Mouse (Mus musculus) lung, postnatal 0 days (tissue): Measurements from ENCODE around the gene Cebpa. TPM values are rescaled to one million over a fixed set of nuclear protein-coding genes. Genes with fewer than 3 reads are reported as not detected.

Experiments
- ATAC-seq: fragments of 200-750 bp; cut with Nextera tagmentation; 2 replicates; pipeline ENCODE4 v1.8.0; 2017; ENCODE audit warnings: moderate library complexity
- DNase-seq: peaks from one replicate; pipeline ENCODE4 v3.0.0-alpha.2; 2016; ENCODE audit warnings: low spot score
- H3K27ac ChIP-seq: fragments of 300-500 bp; sonication (generic); 2 replicates; pipeline ENCODE4 v1.5.1; 2014; ENCODE audit warnings: antibody characterized with exemption, mild to moderate bottlenecking, low read length, mixed read lengths
- H3K27me3 ChIP-seq: fragments of 300-500 bp; sonication (generic); replicated peaks from 2 replicates; pipeline ENCODE4 v1.6.1; 2014; ENCODE audit warnings: low read length, mixed read lengths; ENCODE audit not compliant: insufficient read depth
- H3K36me3 ChIP-seq: fragments of 300-500 bp; sonication (generic); 2 replicates; pipeline ENCODE4 v1.6.1; 2014; ENCODE audit warnings: low read length, mixed read lengths; ENCODE audit not compliant: insufficient read depth
- H3K4me1 ChIP-seq: fragments of 300-500 bp; sonication (generic); 2 replicates; pipeline ENCODE4 v1.6.1; 2014; ENCODE audit warnings: antibody characterized with exemption, low read depth, low read length, mixed read lengths; ENCODE audit not compliant: insufficient read depth
- H3K4me2 ChIP-seq: fragments of 300-500 bp; sonication (generic); replicated peaks from 2 replicates; pipeline ENCODE4 v1.6.1; 2014; ENCODE audit warnings: low read depth, mild to moderate bottlenecking, low read length, moderate library complexity, mixed read lengths
- H3K4me3 ChIP-seq: fragments of 300-500 bp; sonication (generic); 2 replicates; pipeline ENCODE4 v1.5.1; 2014; ENCODE audit warnings: low read depth, low read length
- H3K9ac ChIP-seq: fragments of 300-500 bp; sonication (generic); replicated peaks from 2 replicates; pipeline ENCODE4 v1.6.1; 2014; ENCODE audit warnings: low read depth, mild to moderate bottlenecking
- H3K9me3 ChIP-seq: fragments of 300-500 bp; sonication (generic); 2 replicates; pipeline ENCODE4 v1.6.1; 2016; ENCODE audit warnings: low read length, mixed read lengths
- CTCF ChIP-seq: IDR thresholded peaks from 2 replicates; pipeline ENCODE4 v1.5.1; 2016; ENCODE audit warnings: antibody characterized with exemption, mild to moderate bottlenecking
- EP300 ChIP-seq: IDR thresholded peaks from 2 replicates; pipeline ENCODE4 v1.6.1; 2016; ENCODE audit warnings: antibody characterized with exemption, mild to moderate bottlenecking, control low read depth
- WGBS: fragments of 180-500 bp; shearing (Covaris S2); extraction: QIAGEN DNeasy Blood & Tissue Kit; methylation state at CpG from one replicate; pipeline ENCODE4 v1.1.7; 2014; 5-methylcytosine and 5-hydroxymethylcytosine counted together
- polyA plus RNA-seq: library from polyadenylated mRNA; unstranded; fragments of >200 nt; fragmentation: Nextera tagmentation; extraction: Ambion mirVana; gene quantifications from 2 replicates; pipeline ENCODE4 v1.2.1, GENCODE M21; 2015

The Cebpa gene
- polyA plus RNA-seq, 1 experiment from 2014 or later: 29.8 TPM

DNA sequence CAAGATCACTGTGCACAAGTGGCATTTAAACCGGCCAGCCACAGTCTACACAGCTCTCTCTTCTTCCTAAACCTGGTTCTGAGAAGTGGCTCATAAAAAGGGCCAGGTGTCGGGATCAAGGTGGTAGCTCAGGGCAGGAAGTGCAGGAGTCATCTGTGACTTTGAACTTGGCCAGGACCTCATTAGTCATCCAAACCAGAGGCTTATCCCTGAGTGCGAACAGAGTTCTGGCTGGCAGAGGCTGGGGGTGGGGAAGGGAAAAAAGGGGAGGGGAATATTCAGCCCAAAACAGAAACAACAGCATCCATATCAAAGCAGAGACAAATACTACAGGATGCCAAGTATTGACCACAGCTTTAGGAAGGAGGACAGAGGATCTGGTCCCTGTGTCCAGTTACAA is 11.5 kb upstream of the Cebpa start:
- no peak overlapping the region for H3K9ac ChIP-seq
- no peaks in the 10 kb centered on the region; the same call in none of the 2 replicates for H3K4me1 ChIP-seq
- peak; percentile 52 for ATAC-seq
- no peak overlapping the region for H3K4me2 ChIP-seq
- no peak for DNase-seq
- H3K9me3 ChIP-seq: no peaks in the 10 kb centered on the region
- no peaks in the 10 kb centered on the region for H3K36me3 ChIP-seq
- WGBS: 5% methylated on average over 3 of the region's 3 CpGs
- no peaks in the 10 kb centered on the region for H3K27me3 ChIP-seq
- no peak for TF ChIP-seq CTCF
- TF ChIP-seq EP300: no peak
- H3K4me3 ChIP-seq: no peak overlapping the region
- H3K27ac ChIP-seq: no peak overlapping the region

DNA sequence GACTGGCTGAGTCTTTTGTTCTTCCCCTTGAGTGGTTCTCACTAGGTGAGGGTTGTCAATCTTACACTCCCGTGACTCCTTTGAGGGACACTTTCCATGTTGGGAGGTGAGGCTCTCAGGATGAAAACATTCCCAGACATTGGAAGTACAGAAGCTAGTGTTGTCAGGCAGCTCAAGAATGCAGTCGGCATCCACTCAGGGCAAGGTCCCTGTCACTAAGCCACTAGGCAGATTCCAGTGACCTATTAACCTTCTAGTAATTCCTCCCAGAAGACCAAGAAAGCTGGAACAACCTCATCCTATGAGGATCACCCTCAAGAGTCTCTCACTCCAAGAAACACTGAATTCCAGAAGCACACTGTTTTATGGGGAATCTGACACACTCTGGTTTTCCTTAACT is 11.0 kb upstream of the Cebpa start:
- DNase-seq: no peak
- H3K27ac ChIP-seq: no peak overlapping the region

DNA sequence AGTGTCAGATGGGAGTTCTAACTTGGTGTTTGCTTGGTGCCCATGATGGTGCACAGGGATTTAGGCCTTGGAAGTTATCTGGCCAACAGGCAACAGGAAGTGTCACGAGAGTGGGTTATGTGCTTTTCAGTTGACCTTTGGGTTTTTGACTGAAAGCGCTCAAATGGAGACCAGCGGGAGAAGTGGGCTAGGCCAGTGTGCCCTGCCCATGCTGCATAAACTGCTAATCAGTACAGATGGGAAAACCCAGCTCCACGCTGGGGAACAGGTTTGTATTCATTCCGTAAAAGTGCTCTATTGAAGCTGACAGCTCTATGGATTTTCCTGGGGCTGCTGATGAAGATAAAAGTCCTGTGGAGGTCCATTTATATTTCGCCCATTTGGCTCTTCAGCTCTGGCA is 10.4 kb upstream of the Cebpa start:
- H3K4me3 ChIP-seq: no peak overlapping the region
- H3K4me1 ChIP-seq: no peaks in the 10 kb centered on the region; the same call in none of the 2 replicates
- ATAC-seq (no peak), DNase-seq (no peak)
- no peaks in the 10 kb centered on the region for H3K36me3 ChIP-seq
- TF ChIP-seq EP300 (no peak), CTCF (no peak)
- 61% methylated on average over 6 of the region's 6 CpGs for WGBS
- no peaks in the 10 kb centered on the region for H3K27me3 ChIP-seq
- no peaks in the 10 kb centered on the region for H3K9me3 ChIP-seq
- H3K27ac ChIP-seq: no peak overlapping the region
- no peak overlapping the region for H3K4me2 ChIP-seq
- no peak overlapping the region for H3K9ac ChIP-seq

More for the DNA sequence above, 11.0 kb upstream of the Cebpa start:
- H3K9ac ChIP-seq: no peak overlapping the region
- H3K36me3 ChIP-seq: no peaks in the 10 kb centered on the region
- H3K4me2 ChIP-seq: no peak overlapping the region
- 41% methylated on average over 2 of the region's 2 CpGs for WGBS
- H3K9me3 ChIP-seq: no peaks in the 10 kb centered on the region
- TF ChIP-seq EP300 (no peak), CTCF (no peak)
- H3K4me1 ChIP-seq: no peaks in the 10 kb centered on the region; the same call in none of the 2 replicates
- H3K27me3 ChIP-seq: no peaks in the 10 kb centered on the region
- no peak overlapping the region for H3K4me3 ChIP-seq
- no peak for ATAC-seq

DNA sequence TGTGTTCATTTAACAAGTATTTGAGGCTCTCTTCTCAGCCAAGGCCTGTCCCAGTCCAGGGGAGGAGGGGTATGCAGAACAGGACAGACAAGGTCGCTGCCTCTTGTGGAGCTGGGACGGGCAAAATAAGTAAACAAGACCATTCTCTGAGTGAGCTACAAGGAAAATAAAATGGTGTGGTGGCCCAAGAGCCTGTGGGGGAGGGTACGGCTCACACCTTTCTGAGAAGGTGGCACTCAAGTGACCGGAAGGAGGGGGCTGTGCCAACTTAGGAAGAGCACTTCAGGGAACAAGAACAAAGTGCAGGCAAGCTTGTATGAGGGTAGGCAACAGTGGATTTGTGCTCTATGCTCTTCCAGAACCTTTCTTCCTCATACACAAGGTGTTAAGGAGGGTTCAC is 6.0 kb upstream of the Cebpa start:
- peak; percentile 90 for ATAC-seq
- H3K27ac ChIP-seq: peak overlapping the region; percentile 71
- no peak for TF ChIP-seq CTCF
- TF ChIP-seq EP300: peak; percentile 92

DNA sequence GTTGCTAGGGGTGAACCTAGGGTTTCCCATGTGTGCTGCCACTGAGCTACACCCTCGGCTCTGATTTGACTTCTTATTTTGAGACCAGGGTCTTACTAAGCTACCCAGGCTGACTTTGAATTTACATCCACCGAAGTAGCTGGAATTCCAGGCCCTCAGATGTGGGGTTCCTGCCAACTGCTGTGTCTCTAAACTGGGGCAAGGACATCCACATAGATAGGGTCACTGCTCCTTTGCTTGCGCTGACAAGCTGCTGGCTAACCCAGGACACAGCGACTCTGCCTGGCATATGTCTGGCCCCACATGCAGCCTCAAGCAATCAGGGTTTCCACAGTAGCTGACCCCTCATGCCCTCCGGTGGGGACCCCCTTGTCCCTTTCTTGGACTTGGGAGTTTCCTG is 5.4 kb upstream of the Cebpa start:
- ATAC-seq: no peak
- Histone ChIP-seq H3K9ac (no peak overlapping the region), H3K27me3 (no peaks in the 10 kb centered on the region), H3K4me3 (no peak overlapping the region), H3K4me2 (no peak overlapping the region), H3K4me1 (no peaks in the 10 kb centered on the region; the same call in 1 of the 2 replicates), H3K36me3 (no peaks in the 10 kb centered on the region), H3K9me3 (no peaks in the 10 kb centered on the region), H3K27ac (peak overlapping the region; percentile 71)
- DNase-seq: no peak
- TF ChIP-seq EP300 (no peak), CTCF (no peak)
- 59% methylated on average over 5 of the region's 5 CpGs for WGBS

More for the DNA sequence above, 6.0 kb upstream of the Cebpa start:
- Histone ChIP-seq H3K4me3 (no peak overlapping the region), H3K27me3 (no peaks in the 10 kb centered on the region), H3K9me3 (no peaks in the 10 kb centered on the region), H3K36me3 (no peaks in the 10 kb centered on the region), H3K4me1 (no peaks in the 10 kb centered on the region; the same call in 1 of the 2 replicates), H3K4me2 (no peak overlapping the region), H3K9ac (no peak overlapping the region)
- 27% methylated on average over 4 of the region's 4 CpGs for WGBS
- peak; percentile 89 for DNase-seq

DNA sequence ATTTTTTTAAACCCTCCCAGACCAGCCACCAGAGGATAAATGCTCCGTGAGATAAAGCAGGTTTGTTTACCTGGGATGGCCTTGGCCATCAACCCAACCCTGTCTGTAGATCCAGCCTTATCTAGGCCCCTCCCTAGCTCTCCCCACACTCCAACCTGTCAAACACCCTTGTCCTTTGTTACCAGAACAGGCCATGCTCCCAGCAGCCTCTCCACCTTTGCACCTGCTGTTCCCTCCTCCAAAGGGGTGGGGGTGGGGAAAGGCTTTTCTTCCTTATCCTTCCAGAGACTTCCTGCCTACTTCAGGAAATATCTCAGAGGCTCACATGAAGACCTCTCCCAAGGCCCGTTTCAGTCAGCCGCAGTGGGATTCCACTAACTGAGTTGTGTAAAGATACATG is 2.6 kb upstream of the Cebpa start:
- Histone ChIP-seq H3K36me3 (no peaks in the 10 kb centered on the region), H3K9ac (no peak overlapping the region), H3K4me3 (no peak overlapping the region), H3K4me1 (no peaks in the 10 kb centered on the region; the same call in 1 of the 2 replicates), H3K27ac (peak overlapping the region; percentile 20; the same call in 1 of the 2 replicates), H3K27me3 (no peaks in the 10 kb centered on the region), H3K4me2 (no peak overlapping the region), H3K9me3 (no peaks in the 10 kb centered on the region)
- DNase-seq: peak; percentile 48
- no peak for ATAC-seq
- WGBS: 29% methylated on average over 3 of the region's 3 CpGs
- peak; percentile 28; the same call in 1 of the 2 replicates for TF ChIP-seq EP300
- TF ChIP-seq CTCF: no peak

DNA sequence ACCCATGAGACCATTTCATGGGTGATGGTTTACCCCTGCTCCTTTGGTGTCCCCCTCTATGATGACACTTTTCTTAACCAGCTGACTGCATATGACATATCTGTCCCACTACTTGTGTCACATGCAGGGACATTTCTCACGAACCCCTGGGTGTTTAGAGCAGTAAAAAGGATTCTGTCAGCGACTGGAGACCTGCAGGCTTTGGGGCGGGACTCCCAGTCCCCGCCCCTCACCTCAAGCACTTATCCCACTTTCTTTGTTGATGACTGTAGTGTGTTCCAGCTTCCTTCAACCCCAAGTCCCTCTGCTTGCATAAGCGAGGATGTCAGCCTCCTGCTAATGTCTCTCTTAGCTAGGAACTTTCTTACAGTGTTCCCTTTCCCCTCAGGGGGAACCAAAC is 2.0 kb upstream of the Cebpa start:
- peak; percentile 50 for DNase-seq
- Histone ChIP-seq H3K4me1 (no peaks in the 10 kb centered on the region; the same call in 1 of the 2 replicates), H3K9me3 (no peaks in the 10 kb centered on the region), H3K36me3 (no peaks in the 10 kb centered on the region), H3K27me3 (no peaks in the 10 kb centered on the region), H3K4me2 (peak overlapping the region; percentile 95; the same call in 1 of the 2 replicates), H3K27ac (peak overlapping the region; percentile 85; the same call in 1 of the 2 replicates), H3K9ac (no peak overlapping the region), H3K4me3 (no peak overlapping the region)
- no peak for ATAC-seq
- WGBS: 40% methylated on average over 5 of the region's 5 CpGs
- TF ChIP-seq CTCF (no peak), EP300 (no peak)
